ENCODE assay signal across 8 mouse cellular contexts in the genomic region with DNA sequence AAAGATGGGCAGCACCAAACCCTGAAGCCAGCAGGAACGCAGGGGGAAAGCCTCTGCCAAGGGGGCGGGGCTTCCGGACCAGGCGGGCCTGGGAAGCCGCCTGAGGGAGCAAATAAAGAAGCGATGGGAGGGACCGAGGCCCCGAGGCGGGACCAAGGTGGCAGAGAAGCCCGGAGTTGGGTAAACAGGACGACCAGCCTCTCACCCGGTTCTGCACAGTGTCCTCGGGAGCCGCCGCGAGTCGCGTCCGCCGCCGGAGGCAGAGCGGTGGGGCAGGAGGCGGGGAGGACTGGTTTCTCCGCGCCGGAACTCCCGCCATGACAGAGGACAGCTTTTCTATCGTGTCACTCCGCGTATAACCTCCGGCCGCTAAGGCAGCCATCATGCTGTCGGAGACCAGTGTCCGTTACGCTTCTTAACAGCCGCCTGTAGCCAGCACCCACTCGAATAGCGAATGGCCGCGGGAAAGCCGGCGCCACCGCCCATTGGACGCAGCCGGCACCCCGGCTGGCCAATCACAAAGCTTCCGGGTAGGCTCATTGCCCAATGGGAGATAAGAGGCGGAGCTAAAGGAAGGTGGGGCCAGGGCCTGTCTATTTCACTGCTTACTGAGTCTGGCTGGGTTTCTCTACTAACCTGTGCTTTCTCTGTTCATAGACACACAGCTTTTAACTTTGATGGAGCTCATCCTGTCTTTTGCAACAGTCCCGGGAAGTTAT. TPM values are rescaled to one million over a fixed set of nuclear protein-coding genes. Genes with fewer than 3 reads are reported as not detected.
DNase-seq lines count a peak whose midpoint lies in the region; ATAC-seq lines count a peak whose summit lies in the region.

Gene Thap8 (plus strand): TSS at position 144 of the 719 bp plus-strand sequence.
Gene Wdr62 (minus strand): TSS at position 469 of the 719 bp plus-strand sequence.

- peak within 1 kb of the TSS; percentile 66 for H3K9ac ChIP-seq in hindbrain, embryonic 16.5 days (ENCODE audit: low read depth, low read length)

- H3K4me3 ChIP-seq in hindbrain, embryonic 16.5 days (ENCODE audit: low read length) = peak within 1 kb of the TSS; percentile 74
- peak within 1 kb of the TSS; percentile 64 for H3K4me3 ChIP-seq in macrophage (ENCODE audit: inconsistent target)

- peak within 1 kb of the TSS; percentile 99 for H3K4me2 ChIP-seq in hindbrain, embryonic 16.5 days (ENCODE audit: low read length)

- no peaks in the 10 kb centered on the region for H3K9me3 ChIP-seq in hindbrain, embryonic 16.5 days (ENCODE audit: control insufficient read depth, low read length)

- peaks cover 41% of the 10 kb centered on the region for H3K79me2 ChIP-seq in macrophage (ENCODE audit: inconsistent target)

- no peaks in the 10 kb centered on the region for H3K27me3 ChIP-seq in hindbrain, embryonic 16.5 days (replicated peaks; ENCODE audit: control insufficient read depth, insufficient read depth, low read length)

- under 1% methylated on average over 48 of the region's 49 CpGs for whole genome bisulfite sequencing in hindbrain, embryonic 16.5 days
- 1% methylated on average over 48 of the region's 49 CpGs for WGBS in macrophage (ENCODE audit: missing documents)

- H3K4me1 ChIP-seq in hindbrain, embryonic 16.5 days (ENCODE audit: control insufficient read depth, insufficient read depth, low read depth, low read length) = peaks cover 2% of the 10 kb centered on the region; the same call in 1 of the 2 replicates

- DNase-seq in WW6 (ENCODE audit: low read depth, low spot score) = peak; percentile 91
- DNase-seq in cerebellum, postnatal 4 days (ENCODE audit: low spot score in 2 of 2) = peak; percentile 79 to 93
- DNase-seq in gastrocnemius, adult 18-20 months (ENCODE audit: low spot score) = peak; percentile 93
- peak; percentile 81 to 91 for DNase-seq in left cerebral cortex, adult 18-20 months (ENCODE audit: low spot score in 2 of 2)
- peak; percentile 93 for DNase-seq in right cerebral cortex, adult 18-20 months
- DNase-seq in urinary bladder, postnatal 10 days (ENCODE audit: low spot score) = peak; percentile 69

- ATAC-seq in hindbrain, embryonic 16.5 days = peak; percentile 97

- H3K27ac ChIP-seq in hindbrain, embryonic 16.5 days (ENCODE audit: low read depth, low read length) = peak within 1 kb of the TSS; percentile 99
- peak within 1 kb of the TSS; percentile 98 for H3K27ac ChIP-seq in macrophage

- no peaks in the 10 kb centered on the region for H3K36me3 ChIP-seq in hindbrain, embryonic 16.5 days (ENCODE audit: control insufficient read depth, insufficient read depth, low read length)
- H3K36me3 ChIP-seq in macrophage (ENCODE audit: inconsistent target) = no peaks in the 10 kb centered on the region

RNA-seq across cellular contexts. Expression of gene Thap8, which starts in this region (rescaled TPM):
- total RNA-seq in gastrocnemius, adult 18-20 months (2021) = not detected
- polyA plus RNA-seq in hindbrain, embryonic 16.5 days (2015; fragmentation: Nextera tagmentation; extraction: Ambion mirVana) = 0.66 and 0.86 TPM in 2 replicates
- total RNA-seq in left cerebral cortex, adult 18-20 months (2021) = under 1 TPM; 0.26 to 0.37 TPM
- total RNA-seq in macrophage (2018; cell fraction: chromatin; rRNA removed) = 1 to 10 TPM in 25 of 26 experiments, under 1 TPM in 1; 0.74 to 7.8 (median 2.5) TPM
- under 1 TPM; 0.14 to 0.90 (median 0.33) TPM for total RNA-seq in macrophage (2018; cell fraction: cytosol; rRNA removed)
- 1 to 10 TPM in 23 of 26 experiments, under 1 TPM in 3; 0.58 to 7.0 (median 2.2) TPM for total RNA-seq in macrophage (2018; cell fraction: nucleus; rRNA removed)
- polyA plus RNA-seq in macrophage (2018) = 0.34 to 0.72 TPM in 2 of 3 replicates, not detected in the other

RNA-seq across cellular contexts. Expression of gene Wdr62, which starts in this region (rescaled TPM):
- total RNA-seq in gastrocnemius, adult 18-20 months (2021) = 1 to 10 TPM; 2.0 to 2.2 TPM
- polyA plus RNA-seq in hindbrain, embryonic 16.5 days (2015; fragmentation: Nextera tagmentation; extraction: Ambion mirVana) = 3.9 and 5.6 TPM in 2 replicates
- total RNA-seq in left cerebral cortex, adult 18-20 months (2021) = 1 to 10 TPM; 1.1 to 1.9 TPM
- 10 to 100 TPM; 14.1 to 96.7 (median 55.0) TPM for total RNA-seq in macrophage (2018; cell fraction: chromatin; rRNA removed)
- total RNA-seq in macrophage (2018; cell fraction: cytosol; rRNA removed) = 10 to 100 TPM in 20 of 26 experiments, 1 to 10 TPM in 6; 6.7 to 21.9 (median 11.6) TPM
- 10 to 100 TPM in 24 of 26 experiments, 1 to 10 TPM in 2; 8.2 to 57.3 (median 26.4) TPM for total RNA-seq in macrophage (2018; cell fraction: nucleus; rRNA removed)
- 10.4 to 24.4 TPM (median 15.1 TPM) in 3 replicates for polyA plus RNA-seq in macrophage (2018)

Comparison
In these comparisons a context has a peak if more than half of its experiments do, and no peak if none do; other contexts are left out.
1. Peak in every context shown above with its lines: DNase-seq, ATAC-seq, H3K4me3 ChIP-seq and H3K27ac ChIP-seq.